Mouse (Mus musculus): Measurements from ENCODE around the gene Ptprk.

DNA sequence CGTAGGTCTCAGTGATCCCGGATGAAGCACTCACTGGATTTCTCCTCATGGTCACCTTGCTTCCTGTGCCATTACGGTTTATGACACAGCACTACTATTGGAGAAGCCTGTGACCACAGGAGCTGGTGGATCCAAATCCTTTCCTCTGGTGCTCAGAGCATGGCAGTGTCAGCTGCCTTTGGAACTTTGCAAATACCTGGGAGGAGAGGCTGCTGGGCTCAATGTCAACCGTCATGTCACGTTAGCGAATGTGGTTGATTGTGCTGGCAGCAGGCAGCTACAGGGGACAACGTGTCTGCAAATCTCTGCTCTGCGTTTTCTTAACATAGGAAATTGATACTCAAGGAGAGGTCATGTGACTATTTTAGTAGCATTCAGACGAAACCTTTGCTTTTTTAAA lies 55.8 kb downstream of the Ptprk start:
- TF ChIP-seq CTCF (IDR thresholded peaks at IDR 0.05; ENCODE audit: borderline replicate concordance, control insufficient read depth, extremely low read depth, insufficient read depth, low read length, poor library complexity) (no peak), POLR2A (IDR thresholded peaks at IDR 0.05; ENCODE audit: control insufficient read depth, extremely low read depth, insufficient read depth, low read length, poor library complexity) (no peak)
